Mouse (Mus musculus) bone marrow, adult 2 months (tissue): ENCODE results near the gene Tmem9. TPM values are rescaled to one million over a fixed set of nuclear protein-coding genes. Genes with fewer than 3 reads are reported as not detected.

Experiments used
- H3K27ac ChIP-seq: fragments of 200-500 bp; 2 replicates; pipeline ENCODE4 v1.5.1; 2012; ENCODE audit warnings: low read depth, mild to moderate bottlenecking, control low read depth, inconsistent platforms, low read length; ENCODE audit not compliant: control insufficient read depth, poor library complexity, insufficient read depth
- H3K4me1 ChIP-seq: fragments of 200-500 bp; 2 replicates; pipeline ENCODE4 v1.6.1; 2011; ENCODE audit warnings: low read length; ENCODE audit not compliant: control insufficient read depth, insufficient read depth
- H3K4me3 ChIP-seq: fragments of 200-500 bp; replicated peaks from 2 replicates; pipeline ENCODE3; 2011; ENCODE audit warnings: mild to moderate bottlenecking, low read depth, low read length, control low read depth; ENCODE audit not compliant: control insufficient read depth
- CTCF ChIP-seq: fragments of 200-500 bp; IDR thresholded peaks from 2 replicates; pipeline ENCODE4 v1.5.1; 2011; ENCODE audit warnings: low read length, control low read depth; ENCODE audit not compliant: control insufficient read depth, insufficient read depth
- POLR2A ChIP-seq: fragments of 200-500 bp; IDR thresholded peaks from 2 replicates; pipeline ENCODE4 v1.6.1; 2011; ENCODE audit warnings: low read depth, mild to moderate bottlenecking, control low read depth, low read length, borderline replicate concordance; ENCODE audit not compliant: control insufficient read depth
- WGBS: fragments of 180-500 bp; shearing (Covaris S2); methylation state at CpG from one replicate; pipeline ENCODE4 v1.1.7; 2018; 5-methylcytosine and 5-hydroxymethylcytosine counted together
- polyA plus RNA-seq: library from polyadenylated mRNA; stranded (reverse); fragments of >200 nt; gene quantifications from 2 replicates; pipeline ENCODE4 v1.2.4, GENCODE M21; 2011; ENCODE audit warnings: low replicate concordance; ENCODE audit not compliant: missing spikeins, insufficient read depth, insufficient read length

Gene Tmem9
- polyA plus RNA-seq, result 24.6 and 28.6 TPM in 2 replicates

- TF ChIP-seq CTCF (no peak), POLR2A (no peak)
- Histone ChIP-seq H3K27ac (no peak within 1 kb of the TSS), H3K4me3 (peak within 1 kb of the TSS; percentile 43), H3K4me1 (no peaks in the 10 kb centered on the region)
- WGBS, result 6% methylated on average over 37 of the region's 37 CpGs
Measured at GRCm38 (mm10) chr1:136007211-136008158, at the start of gene Tmem9. Gene Tmem9, plus strand, starts transcription at chr1:136008150.

GRCm38 (mm10) chr1:135958483-135958882 is 49.5 kb upstream of the Tmem9 start:
- 38% methylated on average over 4 of the region's 4 CpGs for WGBS
- no peaks in the 10 kb centered on the region for H3K4me1 ChIP-seq
- TF ChIP-seq CTCF (no peak), POLR2A (no peak)
- H3K27ac ChIP-seq, result no peak overlapping the region
- H3K4me3 ChIP-seq, result no peak overlapping the region

- H3K27ac ChIP-seq, result no peak overlapping the region
- H3K4me1 ChIP-seq, result no peaks in the 10 kb centered on the region
- no peak overlapping the region for H3K4me3 ChIP-seq
- 33% methylated on average over 5 of the region's 5 CpGs for whole genome bisulfite sequencing
- TF ChIP-seq POLR2A, result no peak
- no peak for TF ChIP-seq CTCF
Measured at GRCm38 (mm10) chr1:135963177-135963576, 44.8 kb upstream of the Tmem9 start.

- Histone ChIP-seq H3K27ac (no peak overlapping the region), H3K4me1 (no peaks in the 10 kb centered on the region), H3K4me3 (no peak overlapping the region)
- TF ChIP-seq POLR2A (no peak), CTCF (no peak)
- 76% methylated on average over 11 of the region's 11 CpGs for WGBS
Measured at GRCm38 (mm10) chr1:135964561-135964960, 43.4 kb upstream of the Tmem9 start.

GRCm38 (mm10) chr1:135967739-135968138 is 40.2 kb upstream of the Tmem9 start:
- WGBS, result 63% methylated on average over 4 of the region's 4 CpGs
- Histone ChIP-seq H3K4me1 (no peaks in the 10 kb centered on the region), H3K27ac (no peak overlapping the region), H3K4me3 (no peak overlapping the region)
- TF ChIP-seq CTCF (no peak), POLR2A (no peak)

- H3K4me3 ChIP-seq, result no peak overlapping the region
- H3K4me1 ChIP-seq, result no peaks in the 10 kb centered on the region
- 66% methylated on average over 2 of the region's 2 CpGs for WGBS
- no peak overlapping the region for H3K27ac ChIP-seq
- TF ChIP-seq CTCF (no peak), POLR2A (no peak)
Measured at GRCm38 (mm10) chr1:135970486-135970885, 37.5 kb upstream of the Tmem9 start.

GRCm38 (mm10) chr1:135972576-135972975 is 35.4 kb upstream of the Tmem9 start:
- WGBS, result 84% methylated on average over 3 of the region's 3 CpGs
- TF ChIP-seq POLR2A (no peak), CTCF (no peak)

GRCm38 (mm10) chr1:135984105-135984504 is 23.8 kb upstream of the Tmem9 start:
- TF ChIP-seq POLR2A, result no peak
- TF ChIP-seq CTCF, result no peak
- no peaks in the 10 kb centered on the region for H3K4me1 ChIP-seq

More at GRCm38 (mm10) chr1:135972576-135972975, 35.4 kb upstream of the Tmem9 start:
- Histone ChIP-seq H3K4me1 (no peaks in the 10 kb centered on the region), H3K27ac (no peak overlapping the region), H3K4me3 (no peak overlapping the region)

More at GRCm38 (mm10) chr1:135984105-135984504, 23.8 kb upstream of the Tmem9 start:
- 60% methylated on average over 5 of the region's 5 CpGs for WGBS
- Histone ChIP-seq H3K4me3 (no peak overlapping the region), H3K27ac (no peak overlapping the region)
